Mouse (Mus musculus) heart, postnatal 25 days (tissue): ENCODE measurements around the gene Slc12a8. TPM values are rescaled to one million over a fixed set of nuclear protein-coding genes. Genes with fewer than 3 reads are reported as not detected.
A peak's percentile ranks its signal among the peaks of the same experiment; 100 is the strongest.

ENCODE experiments used
- DNase-seq: peaks from one replicate; pipeline ENCODE4 v3.0.0; 2022; ENCODE audit warnings: low spot score
- intact Hi-C: fragments of 180-260 bp; cut with DNase I; formaldehyde crosslinking; loops from one replicate; pipeline ENCODE4 v1.15.1; 2025
- total RNA-seq, 2 experiments: library from RNA; stranded (reverse); gene quantifications; 2 replicates each; pipeline ENCODE4 v1.2.3; 2021

Gene Slc12a8
- total RNA-seq, 2 experiments from 2014 or later: 0.50 to 0.60 TPM

GRCm38 (mm10) chr16:33580736-33581241 is 63.7 kb downstream of the Slc12a8 start:
- intact Hi-C loops: no loop called here
- peak; percentile 78 for DNase-seq

GRCm38 (mm10) chr16:33581661-33582099 is 64.6 kb downstream of the Slc12a8 start:
- peak; percentile 86 for DNase-seq
- intact Hi-C loops: loop anchor here (2.0 kb wide), 1 partner anchor 103 kb away; the partner anchor contains the start of gene Heg1

- intact Hi-C loops: loop anchor here (2.0 kb wide), 1 partner anchor 102 kb away; the partner anchor contains the start of gene Heg1
- no peak for DNase-seq
Measured at GRCm38 (mm10) chr16:33582495-33582894, 65.4 kb downstream of the Slc12a8 start.

- intact Hi-C loops: loop anchor here (2.0 kb wide), 1 partner anchor 101 kb away; the partner anchor contains the start of gene Heg1
- no peak for DNase-seq
Measured at GRCm38 (mm10) chr16:33583333-33583732, 66.2 kb downstream of the Slc12a8 start.

GRCm38 (mm10) chr16:33583881-33584454 is 66.8 kb downstream of the Slc12a8 start:
- intact Hi-C loops: loop anchor here (2.0 kb wide), 1 partner anchor 101 kb away; the partner anchor contains the start of gene Heg1
- peak; percentile 72 for DNase-seq

GRCm38 (mm10) chr16:33584455-33585082 is 67.4 kb downstream of the Slc12a8 start:
- no peak for DNase-seq
- intact Hi-C loops: no loop called here

GRCm38 (mm10) chr16:33585083-33585460 is 67.9 kb downstream of the Slc12a8 start:
- DNase-seq: no peak
- intact Hi-C loops: no loop called here

- DNase-seq: peak; percentile 74
- intact Hi-C loops: no loop called here
Measured at GRCm38 (mm10) chr16:33587283-33588127, 70.4 kb downstream of the Slc12a8 start.

GRCm38 (mm10) chr16:33588845-33589244 is 71.7 kb downstream of the Slc12a8 start:
- intact Hi-C loops: no loop called here
- DNase-seq: no peak

GRCm38 (mm10) chr16:33590438-33590837 is 73.3 kb downstream of the Slc12a8 start:
- intact Hi-C loops: no loop called here
- no peak for DNase-seq

GRCm38 (mm10) chr16:33591390-33592067 is 74.4 kb downstream of the Slc12a8 start:
- DNase-seq: no peak
- intact Hi-C loops: no loop called here

GRCm38 (mm10) chr16:33592286-33592685 is 75.2 kb downstream of the Slc12a8 start:
- DNase-seq: no peak

GRCm38 (mm10) chr16:33593467-33593866 is 76.3 kb downstream of the Slc12a8 start:
- no peak for DNase-seq
- intact Hi-C loops: no loop called here

More at GRCm38 (mm10) chr16:33592286-33592685, 75.2 kb downstream of the Slc12a8 start:
- intact Hi-C loops: no loop called here

- peak; percentile 55 for DNase-seq
- intact Hi-C loops: no loop called here
Measured at GRCm38 (mm10) chr16:33594037-33594771, 77.1 kb downstream of the Slc12a8 start.

- no peak for DNase-seq
- intact Hi-C loops: no loop called here
Measured at GRCm38 (mm10) chr16:33595235-33595769, 78.2 kb downstream of the Slc12a8 start.

GRCm38 (mm10) chr16:33596213-33596612 is 79.1 kb downstream of the Slc12a8 start:
- intact Hi-C loops: no loop called here
- DNase-seq: no peak

GRCm38 (mm10) chr16:33600216-33600615 is 83.1 kb downstream of the Slc12a8 start:
- no peak for DNase-seq

GRCm38 (mm10) chr16:33601299-33601698 is 84.2 kb downstream of the Slc12a8 start:
- intact Hi-C loops: no loop called here
- DNase-seq: no peak

More at GRCm38 (mm10) chr16:33600216-33600615, 83.1 kb downstream of the Slc12a8 start:
- intact Hi-C loops: no loop called here
